Mouse (Mus musculus) megakaryocyte-erythroid progenitor cell, adult 5-6 weeks (primary cell): ENCODE results near the gene A1bg. TPM values are rescaled to one million over a fixed set of nuclear protein-coding genes. Genes with fewer than 3 reads are reported as not detected.

Experiments used
- total RNA-seq, 2 experiments: library from RNA; stranded (forward) in 1 of 2; stranded (reverse) in 1 of 2; fragments of 200-1000, 215-1000 nt in 1 of 2; fragments of >200 nt in 1 of 2; fragmentation: Nextera tagmentation in 1 of 2; gene quantifications; 2 replicates each; pipeline ENCODE4 v1.2.3; 2014 to 2017

The A1bg gene
- total RNA-seq, 2 experiments from 2014 or later: not detected

Other genes starting within 250 kb of the A1bg start
- 2.4 and 3.1 TPM in 2 replicates for gene Fam84b, start 69.2 kb downstream of the A1bg start, total RNA-seq (2014; fragmentation: Nextera tagmentation)
- 3.4 and 4.5 TPM in 2 replicates for gene Fam84b, start 69.2 kb downstream of the A1bg start, total RNA-seq (2017)